Mouse (Mus musculus): ENCODE measurements around the gene Rbpms2. TPM values are rescaled to one million over a fixed set of nuclear protein-coding genes. Genes with fewer than 3 reads are reported as not detected.

The Rbpms2 gene
- polyA plus RNA-seq, 1 experiment: 32.1 TPM

DNA sequence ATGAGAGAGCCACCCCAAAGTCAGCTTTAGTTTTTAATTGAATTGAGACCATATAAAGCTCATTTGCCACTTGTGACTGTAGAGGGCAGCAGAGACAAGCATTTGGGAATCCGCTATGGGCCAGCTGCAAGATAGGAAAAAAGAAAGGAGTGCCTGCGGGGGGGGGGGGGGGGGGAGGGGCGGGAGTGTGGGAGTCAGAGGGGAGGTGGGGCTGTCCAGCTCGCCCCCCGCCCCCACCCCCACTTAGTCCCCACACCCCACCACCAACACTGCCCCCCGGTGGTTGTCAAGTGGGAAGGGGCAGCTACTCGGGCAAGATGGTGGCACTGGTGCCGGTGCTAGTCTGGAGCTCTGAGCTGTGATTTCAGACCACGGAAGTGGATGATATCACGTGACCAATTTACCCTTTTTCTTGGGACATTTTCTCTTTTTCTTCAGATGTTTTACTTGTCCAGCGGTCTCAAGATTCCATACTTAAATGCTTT is 30.6 kb upstream of the Rbpms2 start:
- Histone ChIP-seq H3K4me3 (no peak overlapping the region), H3K36me3 (ENCODE audit: control insufficient read depth, insufficient read depth) (no peaks in the 10 kb centered on the region), H3K4me2 (ENCODE audit: low read depth) (no peak overlapping the region), H3K79me2 (ENCODE audit: control insufficient read depth, insufficient read depth) (no peaks in the 10 kb centered on the region), H3ac (ENCODE audit: control insufficient read depth, insufficient read length) (no peak overlapping the region), H3K27me3 (ENCODE audit: control insufficient read depth, insufficient read depth, insufficient read length) (no peaks in the 10 kb centered on the region)
- TF ChIP-seq USF1 (IDR thresholded peaks at IDR 0.05; ENCODE audit: low read depth) (peak; percentile 13), SRF (IDR thresholded peaks at IDR 0.05; ENCODE audit: control insufficient read depth, insufficient read length, low read depth) (no peak)

- Histone ChIP-seq H3K4me2 (ENCODE audit: low read depth) (no peak overlapping the region), H3K4me3 (no peak overlapping the region), H3ac (ENCODE audit: control insufficient read depth, insufficient read length) (no peak overlapping the region), H3K27me3 (ENCODE audit: control insufficient read depth, insufficient read depth, insufficient read length) (no peaks in the 10 kb centered on the region), H3K36me3 (ENCODE audit: control insufficient read depth, insufficient read depth) (no peaks in the 10 kb centered on the region), H3K79me2 (ENCODE audit: control insufficient read depth, insufficient read depth) (no peaks in the 10 kb centered on the region)
- TF ChIP-seq REST (IDR thresholded peaks at IDR 0.05; ENCODE audit: insufficient read depth, insufficient read length) (no peak), POLR2A (IDR thresholded peaks at IDR 0.05; ENCODE audit: insufficient read length, low read depth) (no peak), MYOD1 (IDR thresholded peaks at IDR 0.05; ENCODE audit: control insufficient read depth in 1 of 3, insufficient read length in 2 of 3, low read depth in 2 of 3) (no peak), TCF3 (IDR thresholded peaks at IDR 0.05; ENCODE audit: insufficient read length, low read depth) (no peak), USF1 (IDR thresholded peaks at IDR 0.05; ENCODE audit: low read depth) (no peak), MAX (IDR thresholded peaks at IDR 0.05; ENCODE audit: low read depth) (no peak), POLR2AphosphoS2 (IDR thresholded peaks at IDR 0.05; ENCODE audit: insufficient read length, low read depth) (no peak), CEBPB (IDR thresholded peaks at IDR 0.05; ENCODE audit: insufficient read depth, poor library complexity, severe bottlenecking) (no peak), MYOG (IDR thresholded peaks at IDR 0.05; ENCODE audit: control insufficient read depth in 1 of 3, insufficient read depth in 1 of 3, insufficient read length in 2 of 3, low read depth in 2 of 3) (no peak), TCF12 (IDR thresholded peaks at IDR 0.05; ENCODE audit: insufficient read depth, poor library complexity, severe bottlenecking) (no peak), E2F4 (IDR thresholded peaks at IDR 0.05; ENCODE audit: insufficient read depth) (no peak), SRF (IDR thresholded peaks at IDR 0.05; ENCODE audit: control insufficient read depth, insufficient read length, low read depth) (no peak)
These were observed 28.5 kb upstream of the Rbpms2 start for GRCm38 (mm10) chr9:65600951-65601350.

DNA sequence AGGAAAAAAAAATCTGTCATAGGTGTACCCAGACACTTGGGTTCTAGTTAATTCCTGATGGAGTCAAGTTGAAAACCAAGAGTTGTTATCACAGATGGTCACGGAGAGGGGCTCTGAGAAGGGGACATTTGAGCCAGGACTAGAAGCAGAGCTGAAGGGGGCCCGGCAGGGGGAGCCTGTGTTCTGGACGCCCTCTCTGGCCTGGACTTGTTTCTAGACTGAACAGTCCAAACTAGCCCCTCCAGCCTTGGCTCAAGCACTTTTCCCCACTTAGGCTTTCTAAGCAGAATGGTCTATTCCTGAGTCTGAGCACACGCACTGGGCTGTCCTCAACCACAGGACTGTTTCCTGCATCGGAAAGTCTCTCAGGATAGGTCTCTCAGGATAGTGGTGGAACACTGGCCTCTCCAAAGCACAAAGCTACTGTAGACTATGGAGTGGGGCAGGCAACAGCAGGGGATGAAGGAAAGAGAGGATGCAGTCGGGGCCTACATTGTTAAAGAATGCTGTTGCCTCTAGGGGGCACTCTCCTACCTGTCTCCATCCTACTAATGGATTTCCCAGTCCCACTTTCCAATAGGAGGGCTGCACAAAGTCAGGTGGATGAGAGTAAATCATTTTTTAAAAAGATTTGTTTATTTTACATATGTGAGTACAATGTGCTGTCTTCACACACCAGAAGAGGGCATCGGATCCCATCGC is 25.9 kb upstream of the Rbpms2 start:
- Histone ChIP-seq H3K4me3 (no peak overlapping the region), H3K27me3 (ENCODE audit: control insufficient read depth, insufficient read depth, insufficient read length) (no peaks in the 10 kb centered on the region), H3K79me2 (ENCODE audit: control insufficient read depth, insufficient read depth) (no peaks in the 10 kb centered on the region), H3ac (ENCODE audit: control insufficient read depth, insufficient read length) (no peak overlapping the region), H3K4me2 (ENCODE audit: low read depth) (no peak overlapping the region), H3K36me3 (ENCODE audit: control insufficient read depth, insufficient read depth) (no peaks in the 10 kb centered on the region)
- no peak for TF ChIP-seq POLR2A (IDR thresholded peaks at IDR 0.05; ENCODE audit: insufficient read length, low read depth)
- TF ChIP-seq E2F4 (IDR thresholded peaks at IDR 0.05; ENCODE audit: insufficient read depth): no peak
- no peak for TF ChIP-seq MAX (IDR thresholded peaks at IDR 0.05; ENCODE audit: low read depth)
- TF ChIP-seq MYOG (IDR thresholded peaks at IDR 0.05; ENCODE audit: control insufficient read depth in 1 of 3, insufficient read depth in 1 of 3, insufficient read length in 2 of 3, low read depth in 2 of 3): no peak
- TF ChIP-seq SRF (IDR thresholded peaks at IDR 0.05; ENCODE audit: control insufficient read depth, insufficient read length, low read depth): no peak
- no peak for TF ChIP-seq TCF3 (IDR thresholded peaks at IDR 0.05; ENCODE audit: insufficient read length, low read depth)
- TF ChIP-seq MYOD1 (IDR thresholded peaks at IDR 0.05; ENCODE audit: control insufficient read depth in 1 of 3, insufficient read length in 2 of 3, low read depth in 2 of 3): no peak
- no peak for TF ChIP-seq CEBPB (IDR thresholded peaks at IDR 0.05; ENCODE audit: insufficient read depth, poor library complexity, severe bottlenecking)
- TF ChIP-seq POLR2AphosphoS2 (IDR thresholded peaks at IDR 0.05; ENCODE audit: insufficient read length, low read depth): no peak
- no peak for TF ChIP-seq TCF12 (IDR thresholded peaks at IDR 0.05; ENCODE audit: insufficient read depth, poor library complexity, severe bottlenecking)
- no peak for TF ChIP-seq USF1 (IDR thresholded peaks at IDR 0.05; ENCODE audit: low read depth)
- no peak for TF ChIP-seq REST (IDR thresholded peaks at IDR 0.05; ENCODE audit: insufficient read depth, insufficient read length)

- peak overlapping the region; percentile 55 for H3K4me2 ChIP-seq (ENCODE audit: low read depth)
- H3K4me3 ChIP-seq: no peak overlapping the region
- TF ChIP-seq USF1 (IDR thresholded peaks at IDR 0.05; ENCODE audit: low read depth): no peak
- no peak for TF ChIP-seq POLR2A (IDR thresholded peaks at IDR 0.05; ENCODE audit: insufficient read length, low read depth)
- TF ChIP-seq MAX (IDR thresholded peaks at IDR 0.05; ENCODE audit: low read depth): no peak
- no peak for TF ChIP-seq CEBPB (IDR thresholded peaks at IDR 0.05; ENCODE audit: insufficient read depth, poor library complexity, severe bottlenecking)
- TF ChIP-seq E2F4 (IDR thresholded peaks at IDR 0.05; ENCODE audit: insufficient read depth): no peak
- TF ChIP-seq MYOG (IDR thresholded peaks at IDR 0.05; ENCODE audit: control insufficient read depth in 1 of 3, insufficient read depth in 1 of 3, insufficient read length in 2 of 3, low read depth in 2 of 3): no peak
- no peak for TF ChIP-seq MYOD1 (IDR thresholded peaks at IDR 0.05; ENCODE audit: control insufficient read depth in 1 of 3, insufficient read length in 2 of 3, low read depth in 2 of 3)
- TF ChIP-seq POLR2AphosphoS2 (IDR thresholded peaks at IDR 0.05; ENCODE audit: insufficient read length, low read depth): no peak
- no peak for TF ChIP-seq REST (IDR thresholded peaks at IDR 0.05; ENCODE audit: insufficient read depth, insufficient read length)
- no peak for TF ChIP-seq TCF12 (IDR thresholded peaks at IDR 0.05; ENCODE audit: insufficient read depth, poor library complexity, severe bottlenecking)
- no peak for TF ChIP-seq SRF (IDR thresholded peaks at IDR 0.05; ENCODE audit: control insufficient read depth, insufficient read length, low read depth)
- TF ChIP-seq TCF3 (IDR thresholded peaks at IDR 0.05; ENCODE audit: insufficient read length, low read depth): no peak
These were observed 23.8 kb upstream of the Rbpms2 start for GRCm38 (mm10) chr9:65605471-65606136.

More at GRCm38 (mm10) chr9:65605471-65606136, 23.8 kb upstream of the Rbpms2 start:
- Histone ChIP-seq H3K36me3 (ENCODE audit: control insufficient read depth, insufficient read depth) (no peaks in the 10 kb centered on the region), H3K27me3 (ENCODE audit: control insufficient read depth, insufficient read depth, insufficient read length) (no peaks in the 10 kb centered on the region), H3K79me2 (ENCODE audit: control insufficient read depth, insufficient read depth) (no peaks in the 10 kb centered on the region), H3ac (ENCODE audit: control insufficient read depth, insufficient read length) (no peak overlapping the region)

All from myocyte (in vitro differentiated cells).